Mouse (Mus musculus): ENCODE data around the gene Hdac4.
A peak's percentile ranks its signal among the peaks of the same experiment; 100 is the strongest.

The Hdac4 gene

DNA sequence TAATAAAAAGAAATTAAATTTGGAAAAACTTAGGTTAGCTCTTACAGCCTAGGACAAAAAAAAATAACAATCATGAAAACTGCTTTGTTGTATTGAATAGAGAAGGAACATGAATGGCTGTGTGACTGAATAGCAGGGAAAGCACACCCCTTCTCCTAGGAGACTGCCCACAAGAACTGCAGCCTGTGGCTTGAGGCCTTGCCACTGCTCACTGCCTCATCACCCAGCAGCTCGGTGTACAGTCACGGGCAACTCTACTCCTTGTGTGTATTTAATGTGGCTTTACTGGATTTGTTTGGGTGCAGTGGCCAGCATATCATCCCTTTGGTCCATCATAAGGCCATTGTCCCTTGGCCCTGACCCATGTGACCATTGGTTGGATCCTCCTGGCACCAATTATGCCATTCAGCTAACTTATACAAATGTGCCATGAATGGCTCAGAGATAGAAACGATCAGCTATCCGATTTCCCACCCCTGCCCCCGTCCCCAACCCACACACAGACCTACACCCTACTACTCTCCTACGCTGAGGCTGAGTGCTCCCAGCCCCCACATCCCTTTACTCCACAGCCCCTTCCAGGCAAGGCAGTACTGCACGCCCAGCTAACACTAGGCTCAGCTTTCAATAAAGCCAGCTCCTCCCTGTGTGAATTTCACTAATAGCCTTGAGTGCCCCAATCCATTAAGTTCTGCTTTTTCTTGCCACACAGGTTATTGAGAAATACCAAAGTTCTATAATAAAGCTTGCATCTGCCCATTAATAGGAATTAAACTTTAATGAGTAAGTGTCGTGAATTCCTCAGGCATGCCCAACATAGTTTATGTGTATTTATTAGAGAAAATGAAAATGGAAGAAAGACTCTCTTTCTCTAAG is 134.1 kb downstream of the Hdac4 start:
- no peak for DNase-seq (ENCODE audit: extremely low spot score)

DNA sequence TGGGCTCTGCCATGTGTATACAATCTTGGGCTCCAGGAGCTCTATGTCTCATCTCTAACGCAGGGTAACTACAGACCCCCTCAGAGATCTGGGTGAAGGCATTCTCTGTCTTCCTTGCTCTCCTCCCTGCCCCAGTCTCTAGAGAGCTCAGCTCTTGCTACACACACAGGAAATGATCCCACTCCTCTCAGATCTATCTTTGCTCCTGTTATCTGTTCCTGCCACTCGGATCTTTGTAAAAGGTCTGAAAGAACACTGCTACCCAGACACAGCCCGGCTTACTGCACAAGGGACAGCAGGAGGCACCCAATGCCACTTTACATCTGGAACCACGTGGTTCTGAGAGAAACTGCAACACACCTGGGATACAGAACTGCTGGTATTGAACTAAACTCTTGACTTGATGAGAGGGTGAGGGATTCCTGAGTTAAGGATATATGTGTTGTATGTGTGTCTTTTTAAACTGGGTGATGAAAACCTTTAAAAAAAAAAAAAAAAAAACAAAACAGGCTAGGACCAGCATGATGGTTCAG is 134.9 kb downstream of the Hdac4 start:
- DNase-seq (ENCODE audit: extremely low spot score) = no peak

DNA sequence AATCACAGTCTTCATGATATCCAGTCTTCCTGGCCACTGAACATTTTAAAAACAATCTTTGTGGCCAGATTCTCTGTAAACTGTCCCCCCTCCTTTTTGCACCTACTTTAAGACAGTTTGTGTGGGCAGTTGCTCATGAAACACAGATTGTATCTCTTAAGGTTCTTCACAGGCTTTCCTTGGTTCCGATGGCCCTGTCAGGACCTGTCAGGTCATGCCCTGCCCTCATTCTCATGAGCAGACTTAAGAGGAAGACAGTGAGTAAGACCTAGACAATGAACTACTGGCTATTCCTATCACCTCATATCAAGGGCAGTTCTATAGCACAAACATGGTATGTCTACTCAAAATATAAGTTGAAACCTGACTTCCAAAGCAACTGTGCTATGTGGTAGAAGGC is 135.9 kb downstream of the Hdac4 start:
- no peak for DNase-seq (ENCODE audit: extremely low spot score)

DNA sequence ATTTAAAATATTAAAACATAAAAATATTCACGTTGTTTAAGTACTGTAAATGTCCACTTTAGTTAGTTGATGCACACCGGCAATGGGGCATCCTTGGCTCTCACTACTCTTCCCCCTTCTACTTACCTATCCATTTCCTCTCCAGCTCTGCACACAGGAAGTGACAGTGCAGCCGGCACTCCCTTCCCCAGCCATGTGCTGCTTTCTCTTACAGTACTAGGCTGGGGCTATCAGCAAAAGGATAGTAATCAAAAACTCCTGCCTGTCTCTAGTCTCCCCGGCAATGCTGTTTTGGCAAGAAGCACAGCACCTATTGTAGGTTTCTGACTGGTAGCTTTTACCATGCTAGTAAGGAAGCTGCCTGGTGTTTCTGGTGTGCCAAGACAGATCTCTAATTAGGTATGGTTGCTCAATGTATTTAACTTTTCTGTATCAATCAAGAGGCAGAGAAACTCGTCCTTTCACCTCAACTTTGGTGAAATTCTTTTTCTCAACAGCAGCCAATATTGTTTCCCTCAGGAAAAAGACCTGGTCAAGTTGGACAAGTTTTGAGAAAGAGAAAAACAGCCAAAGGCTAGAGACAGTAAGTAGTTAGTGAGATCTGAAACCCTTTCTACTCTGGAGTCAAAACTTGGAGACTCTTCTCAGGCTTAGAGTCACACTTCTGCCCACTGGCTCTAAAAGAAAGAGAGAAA is 136.6 kb downstream of the Hdac4 start:
- no peak for DNase-seq (ENCODE audit: extremely low spot score)

DNA sequence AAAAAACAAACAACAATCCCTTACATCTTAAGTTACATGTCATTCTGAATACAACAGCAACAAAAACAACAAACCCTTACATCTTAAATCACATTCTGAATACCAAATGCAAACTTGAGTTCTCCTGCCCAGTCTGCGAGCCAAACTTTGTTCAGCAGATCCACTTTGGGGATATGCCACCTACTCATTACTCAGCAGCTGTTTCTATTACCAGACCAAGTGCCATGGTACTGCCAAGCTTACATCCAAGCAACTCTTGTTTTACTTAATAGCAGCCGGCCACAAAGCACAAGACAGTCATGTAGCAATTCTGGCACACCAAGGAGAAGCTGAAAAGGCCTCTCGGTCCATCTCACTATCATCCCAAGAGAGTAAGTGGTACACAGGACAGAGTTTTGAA is 138.4 kb downstream of the Hdac4 start:
- no peak for DNase-seq (ENCODE audit: extremely low spot score)

DNA sequence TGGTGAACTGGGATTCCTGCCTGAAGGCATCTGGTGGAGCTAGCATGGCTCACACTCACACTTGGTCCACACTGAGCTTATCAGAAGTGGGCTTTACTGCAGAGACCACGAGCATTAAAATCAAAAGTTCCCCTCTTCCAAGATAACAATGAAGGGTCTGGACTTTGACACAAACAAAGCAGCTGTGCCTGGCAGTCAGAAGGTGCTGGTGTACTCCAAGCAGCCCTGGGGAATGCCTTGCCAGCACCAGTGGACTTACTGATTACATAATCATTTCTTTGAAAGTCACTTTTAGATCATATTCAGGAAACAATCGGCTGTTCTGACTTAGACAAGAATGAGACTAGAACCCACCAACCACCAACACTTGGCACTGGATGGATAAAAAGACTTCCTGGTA is 140.3 kb downstream of the Hdac4 start:
- DNase-seq (ENCODE audit: extremely low spot score) = no peak

DNA sequence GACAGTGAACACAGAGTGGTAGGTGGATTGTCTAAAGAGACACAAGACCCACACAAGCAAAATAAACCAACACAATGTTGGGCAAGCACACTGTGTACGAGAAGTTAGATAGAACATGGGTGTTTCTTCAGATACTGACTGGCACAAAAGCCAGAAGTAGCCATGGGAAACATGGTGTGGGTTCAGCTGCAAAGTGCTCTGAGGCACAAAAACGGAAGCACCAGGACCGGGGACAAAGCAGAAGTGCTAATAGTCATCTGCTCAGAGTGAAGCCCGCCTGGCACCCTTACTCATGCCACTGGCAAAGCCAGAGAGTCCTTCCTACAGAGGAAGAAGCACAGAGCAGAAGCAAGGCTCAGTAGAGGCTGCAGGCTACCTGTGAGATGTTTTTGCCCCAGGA is 143.3 kb downstream of the Hdac4 start:
- DNase-seq (ENCODE audit: extremely low spot score) = no peak

DNA sequence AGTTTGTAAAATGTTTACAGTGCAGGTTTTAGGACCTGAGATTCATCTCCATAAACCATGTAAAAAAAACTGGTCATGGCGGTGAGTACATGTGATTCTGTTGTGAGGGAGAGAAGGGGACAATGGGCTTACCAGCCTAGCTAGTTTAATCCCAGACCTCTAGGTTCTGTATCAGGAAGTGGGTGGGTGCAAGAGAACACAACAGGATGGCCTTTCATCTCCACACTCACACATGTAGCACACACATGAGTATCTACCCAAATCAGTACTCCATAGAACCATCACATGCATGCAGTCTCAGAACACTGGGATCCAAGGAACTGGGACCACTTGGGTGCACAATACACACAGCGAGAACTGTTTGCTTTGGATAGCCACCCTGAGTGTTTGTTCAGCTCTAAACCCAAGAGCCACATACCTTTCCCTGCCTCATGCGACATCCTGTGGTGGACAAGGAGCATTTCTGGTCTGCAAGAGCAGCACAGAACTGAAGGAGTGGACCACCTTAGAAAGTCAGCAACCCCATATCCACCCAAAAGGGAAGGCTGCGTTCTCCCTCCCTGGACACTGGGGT is 143.9 kb downstream of the Hdac4 start:
- no peak for DNase-seq (ENCODE audit: extremely low spot score)

DNA sequence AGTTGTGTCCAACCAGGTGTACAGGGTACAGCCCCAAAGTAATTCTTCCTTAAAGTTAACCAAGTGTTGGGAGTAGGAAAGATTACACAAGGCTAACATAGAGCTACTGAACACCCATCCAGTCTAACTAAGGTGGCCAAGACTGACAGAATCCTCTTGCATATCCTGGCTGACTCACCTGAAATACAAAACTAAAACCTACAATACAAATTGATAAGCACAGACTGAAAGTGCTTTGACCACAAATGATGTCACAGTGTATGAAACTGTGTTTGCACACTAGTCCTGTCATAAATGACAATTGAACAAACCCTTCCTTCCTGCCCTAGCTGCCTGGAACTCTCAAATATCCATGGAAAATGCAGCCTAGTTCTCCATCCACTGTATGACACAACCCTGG is 144.5 kb downstream of the Hdac4 start:
- DNase-seq (ENCODE audit: extremely low spot score) = no peak

DNA sequence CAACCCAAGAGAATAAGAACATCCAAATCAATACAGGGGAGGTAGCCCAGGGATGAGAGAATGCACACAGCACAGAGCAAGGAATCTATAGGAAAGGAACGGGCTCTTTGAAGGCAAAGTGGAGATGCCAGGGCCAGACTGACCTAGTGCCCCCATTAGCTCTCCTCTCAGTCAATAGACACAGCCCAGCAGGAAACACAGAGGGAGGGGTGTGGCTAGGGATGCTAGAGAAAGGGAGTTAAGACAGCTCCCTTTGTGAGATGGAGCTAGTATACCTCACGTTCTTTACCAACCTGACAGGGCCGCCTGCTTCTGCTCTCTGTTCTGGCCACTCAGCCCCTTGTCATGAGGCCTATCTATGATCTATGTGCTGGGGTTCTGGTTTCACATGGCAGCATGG is 144.9 kb downstream of the Hdac4 start:
- DNase-seq (ENCODE audit: extremely low spot score) = peak; percentile 33

DNA sequence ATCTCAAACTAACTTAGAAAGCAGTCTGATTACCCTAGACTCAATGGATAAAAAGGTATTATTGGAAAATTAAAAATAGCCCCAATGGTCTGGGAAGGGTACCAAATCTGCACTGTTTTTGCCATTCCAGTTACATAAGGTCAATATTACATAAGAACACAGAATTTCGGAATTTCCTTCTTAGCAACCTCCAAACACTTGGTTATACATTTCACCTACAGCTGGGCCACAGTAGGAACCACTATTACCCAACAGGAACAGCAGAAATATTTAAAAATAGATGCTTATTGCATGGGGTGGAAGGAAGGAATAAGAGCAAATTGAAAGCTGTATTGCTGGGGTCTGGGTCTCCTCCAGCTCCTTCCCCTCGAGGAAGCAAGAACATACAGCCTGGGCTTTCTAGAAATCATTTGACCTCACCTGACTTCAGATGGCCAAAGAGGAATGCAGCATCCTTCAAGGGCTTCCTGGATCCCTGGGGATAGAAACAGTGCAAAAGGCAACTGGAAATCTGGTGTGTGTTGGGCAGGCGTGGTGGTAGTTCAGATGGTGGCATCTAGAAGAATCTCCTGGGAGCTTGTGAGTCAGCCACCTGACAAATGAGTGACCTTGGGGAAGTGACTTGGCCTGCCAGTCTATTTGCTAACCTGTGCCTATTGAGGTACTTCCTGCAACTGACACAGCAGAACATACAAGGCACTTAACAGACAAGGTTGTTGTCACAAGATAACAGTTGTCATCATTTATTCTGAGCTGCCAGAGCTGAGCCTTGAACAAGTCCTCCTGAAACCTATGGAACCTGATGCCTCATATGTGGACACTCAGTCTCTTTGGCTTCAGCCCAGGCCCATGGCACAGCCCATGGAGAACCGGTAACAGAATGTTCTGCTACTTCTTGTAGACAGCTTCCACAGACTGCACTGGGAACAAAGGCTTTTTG is 146.8 kb downstream of the Hdac4 start:
- DNase-seq (ENCODE audit: extremely low spot score) = no peak

DNA sequence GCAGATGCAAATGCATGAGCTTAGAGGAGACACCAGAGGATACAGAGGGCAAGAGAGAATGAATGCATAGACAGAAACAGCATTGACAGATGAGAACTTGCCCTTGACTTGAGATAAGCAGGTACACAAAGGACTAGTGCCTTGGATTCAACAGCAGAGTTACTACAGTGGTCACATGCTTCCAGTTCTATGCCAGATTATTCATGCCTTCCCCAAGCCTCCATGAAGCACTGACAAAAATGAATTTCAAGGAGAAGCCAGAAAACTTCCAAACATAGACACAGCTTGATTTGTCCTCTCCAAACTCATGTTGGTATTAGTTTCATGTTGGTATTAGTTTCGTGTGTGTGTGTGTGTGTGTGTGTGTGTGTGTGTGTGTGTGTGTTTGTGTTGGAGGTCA is 149.8 kb downstream of the Hdac4 start:
- no peak for DNase-seq (ENCODE audit: extremely low spot score)

DNA sequence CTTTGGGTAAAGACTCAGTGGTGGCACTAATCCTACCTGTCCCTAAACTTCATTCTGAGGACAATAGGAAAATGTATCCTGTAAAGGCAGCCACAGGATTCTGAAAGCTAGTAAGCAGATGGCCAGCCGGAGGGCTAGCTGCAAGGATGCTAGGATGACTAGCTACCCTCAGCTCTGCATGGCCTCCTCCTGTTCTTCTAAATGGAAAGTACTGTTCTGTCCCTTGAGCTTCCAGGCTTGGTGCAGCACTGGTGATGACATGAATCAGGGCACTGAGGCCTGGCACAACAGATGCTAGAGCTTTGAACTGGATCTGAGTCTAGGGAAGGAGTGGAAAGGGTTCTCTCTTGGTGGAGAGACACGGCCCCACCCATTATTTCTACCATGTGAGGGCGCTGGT is 150.6 kb downstream of the Hdac4 start:
- DNase-seq (ENCODE audit: extremely low spot score) = no peak

DNA sequence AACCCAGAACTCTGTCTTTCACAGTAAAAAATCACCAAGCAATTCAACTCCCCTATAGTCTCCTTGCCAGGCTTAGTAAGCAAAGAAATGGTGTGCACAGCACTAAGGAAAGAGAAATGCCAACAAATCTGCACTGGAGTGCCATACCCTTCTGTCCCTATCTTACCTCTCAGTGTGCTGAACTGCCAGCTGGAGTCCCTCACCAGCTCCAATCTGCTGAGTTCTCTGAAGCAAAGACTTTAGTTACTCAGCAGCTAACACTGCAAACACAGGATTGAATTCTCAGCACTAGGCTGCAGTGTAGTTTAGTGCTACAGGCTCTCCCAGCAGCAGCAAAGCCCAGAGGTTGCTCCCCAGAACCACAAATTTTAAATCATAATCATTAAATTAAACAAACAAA is 151.5 kb downstream of the Hdac4 start:
- no peak for DNase-seq (ENCODE audit: extremely low spot score)

DNA sequence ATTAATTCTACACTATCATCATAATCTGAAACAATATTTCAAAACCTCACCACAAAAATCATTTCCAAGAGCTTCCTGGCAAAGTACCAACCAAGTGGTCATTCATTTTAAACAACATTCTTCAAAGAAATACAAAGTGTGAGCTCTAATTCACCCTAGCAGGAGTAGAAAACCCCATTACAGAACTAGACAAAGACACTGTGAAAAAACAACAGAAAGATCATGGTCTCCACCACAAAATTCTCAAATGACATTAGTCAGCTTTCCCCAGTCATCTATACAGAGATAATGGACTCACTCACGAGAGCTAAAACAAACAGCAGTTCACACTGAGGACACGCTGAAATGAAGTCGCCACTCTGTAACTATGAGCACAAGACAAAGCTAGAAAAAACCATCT is 153.4 kb downstream of the Hdac4 start:
- DNase-seq (ENCODE audit: extremely low spot score) = no peak

DNA sequence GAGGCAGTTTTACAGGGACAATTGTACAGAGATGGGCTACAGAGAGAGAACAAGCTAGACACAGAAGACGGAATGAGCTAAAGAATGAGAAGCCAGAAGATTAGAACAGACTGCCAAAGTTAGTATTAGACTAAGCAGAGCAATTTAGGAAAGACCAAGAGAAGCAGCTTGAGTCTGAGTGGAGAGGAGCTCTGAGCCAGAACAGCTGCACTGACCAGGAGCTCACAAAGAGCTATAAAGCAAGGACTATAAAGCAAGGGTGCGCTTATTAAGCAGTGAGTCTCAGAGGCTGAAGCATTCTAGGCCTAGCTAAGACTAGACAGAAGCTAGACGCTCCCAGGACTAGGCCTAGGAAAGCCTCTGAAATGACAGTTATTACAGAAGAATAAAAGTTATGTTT is 154.2 kb downstream of the Hdac4 start:
- no peak for DNase-seq (ENCODE audit: extremely low spot score)

DNA sequence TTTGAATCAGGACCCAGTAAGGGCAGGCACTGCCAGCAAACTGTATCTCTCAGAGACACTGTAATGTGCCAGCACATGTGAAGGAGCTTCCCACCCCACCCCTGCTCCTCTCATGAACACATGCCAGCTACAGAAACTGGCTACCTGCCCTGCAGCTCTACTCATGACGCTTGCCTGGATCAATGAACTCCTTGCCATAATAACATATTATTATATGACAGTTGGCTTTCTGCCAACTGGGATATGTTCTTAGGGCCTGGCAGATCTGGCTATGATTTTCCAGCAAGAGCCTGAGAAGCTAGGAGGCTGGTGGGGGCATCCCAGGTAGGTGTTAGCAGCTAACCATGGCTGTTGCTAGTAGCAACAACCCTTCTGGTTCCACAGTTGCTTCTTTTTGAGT is 156.8 kb downstream of the Hdac4 start:
- DNase-seq (ENCODE audit: extremely low spot score) = no peak

DNA sequence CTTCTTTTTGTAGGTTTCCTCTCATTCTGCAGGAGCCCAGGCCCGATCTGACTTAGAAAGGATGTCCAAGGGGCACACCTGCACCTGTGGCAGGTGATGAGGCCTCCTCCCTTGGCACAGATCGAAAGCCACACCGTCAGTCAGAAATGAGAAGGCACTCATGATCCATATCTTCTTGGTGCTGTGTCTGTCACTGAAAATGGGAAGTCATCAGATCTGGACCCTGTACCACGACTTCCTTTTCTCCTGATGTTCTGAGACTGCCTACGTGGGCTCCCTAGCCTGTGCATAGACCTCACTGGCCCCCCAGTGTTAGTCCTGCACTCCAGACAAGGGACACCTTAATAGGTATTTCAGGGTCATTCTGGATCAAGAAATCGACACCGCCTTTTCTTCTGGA is 158.5 kb downstream of the Hdac4 start:
- no peak for DNase-seq (ENCODE audit: extremely low spot score)

DNA sequence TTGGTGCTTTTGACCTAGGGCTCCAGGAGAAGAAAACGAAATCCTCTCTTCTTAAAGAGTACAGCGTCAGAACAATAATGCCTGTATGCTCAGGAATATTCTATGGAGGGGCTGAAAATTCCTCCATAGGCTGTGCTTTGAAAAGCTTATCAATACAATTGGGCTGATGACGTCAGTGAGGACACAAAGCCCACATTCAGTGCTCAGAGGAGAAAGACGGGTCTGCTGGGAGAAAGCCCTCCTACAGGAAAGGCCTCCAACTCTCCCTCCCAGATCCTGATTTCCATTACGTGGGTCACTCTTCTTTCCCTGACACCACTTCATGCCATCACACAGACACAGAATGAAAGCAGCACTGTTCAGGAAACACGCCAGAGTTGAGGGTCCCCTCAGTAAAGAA is 159.7 kb downstream of the Hdac4 start:
- no peak for DNase-seq (ENCODE audit: extremely low spot score)

DNA sequence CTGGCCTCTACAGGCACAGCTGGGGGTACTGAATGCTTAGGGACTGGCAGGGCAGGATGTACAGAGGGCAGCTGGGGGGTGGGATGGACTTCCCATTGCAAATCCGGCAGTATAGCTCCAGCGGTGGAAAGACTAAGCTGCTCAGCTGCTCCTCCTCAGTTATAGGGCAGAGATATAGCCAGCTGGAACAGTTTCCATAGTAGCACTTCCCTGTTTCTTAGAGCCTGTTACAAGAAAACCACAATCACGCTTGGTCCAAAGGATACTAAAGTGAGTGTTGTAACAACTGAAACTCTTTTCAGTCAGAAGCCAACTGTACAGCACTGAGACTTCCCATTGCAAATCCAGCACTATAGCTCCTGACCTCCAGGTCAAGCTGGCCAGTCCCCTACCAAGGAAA is 161.3 kb downstream of the Hdac4 start:
- no peak for DNase-seq (ENCODE audit: extremely low spot score)

DNA sequence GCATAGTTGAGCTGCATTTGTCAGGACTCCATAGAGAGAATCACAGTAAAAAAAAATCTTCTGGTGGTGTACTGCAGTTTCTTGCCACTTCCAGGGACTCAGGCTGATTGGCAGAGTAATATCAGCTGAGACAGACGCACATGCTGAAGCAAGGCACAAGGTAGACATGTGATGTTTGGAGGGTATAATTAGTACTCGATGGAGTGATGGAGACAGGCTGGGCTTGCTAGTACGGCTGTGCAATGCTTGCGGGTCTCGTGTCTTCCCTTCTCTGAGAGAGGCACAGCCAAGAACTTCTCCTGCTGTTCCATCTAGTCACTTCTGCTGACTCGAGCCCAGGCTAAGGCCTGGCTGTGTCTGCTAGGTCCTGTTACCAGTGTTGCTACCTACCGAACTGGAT is 162.0 kb downstream of the Hdac4 start:
- no peak for DNase-seq (ENCODE audit: extremely low spot score)

DNA sequence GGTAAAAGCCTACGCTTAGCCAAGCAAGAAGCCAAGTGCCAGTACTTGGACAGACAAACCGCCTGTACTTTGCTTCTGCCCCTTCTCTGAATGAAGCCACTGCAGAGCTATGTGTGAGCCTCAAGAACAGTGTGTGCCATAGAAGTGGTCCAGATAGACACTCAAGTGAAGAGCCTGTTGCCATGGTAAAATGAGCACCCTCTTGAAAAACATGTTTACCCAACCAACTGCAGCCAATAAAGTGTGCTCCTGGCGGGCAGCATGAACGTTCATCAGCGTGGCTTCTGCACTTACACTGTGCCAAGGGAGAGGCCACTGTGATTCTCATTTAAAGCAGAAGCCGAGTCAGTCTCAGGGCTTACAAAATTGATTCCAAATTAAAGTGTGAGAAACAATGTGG is 165.0 kb downstream of the Hdac4 start:
- DNase-seq (ENCODE audit: extremely low spot score) = no peak

Data from embryo, embryonic 9.5 days (tissue).